Mouse (Mus musculus) myocyte (in vitro differentiated cells): ENCODE measurements around the gene Aim2.

Experiments used
- CEBPB ChIP-seq: IDR thresholded peaks from 2 replicates; pipeline ENCODE4 v1.6.1; 2011; ENCODE audit warnings: mild to moderate bottlenecking, moderate library complexity; ENCODE audit not compliant: poor library complexity, insufficient read depth, severe bottlenecking
- POLR2A ChIP-seq: IDR thresholded peaks from one replicate; pipeline ENCODE4 v1.6.1; 2011; ENCODE audit warnings: low read depth, mild to moderate bottlenecking, control low read depth, moderate library complexity; ENCODE audit not compliant: insufficient read length

DNA sequence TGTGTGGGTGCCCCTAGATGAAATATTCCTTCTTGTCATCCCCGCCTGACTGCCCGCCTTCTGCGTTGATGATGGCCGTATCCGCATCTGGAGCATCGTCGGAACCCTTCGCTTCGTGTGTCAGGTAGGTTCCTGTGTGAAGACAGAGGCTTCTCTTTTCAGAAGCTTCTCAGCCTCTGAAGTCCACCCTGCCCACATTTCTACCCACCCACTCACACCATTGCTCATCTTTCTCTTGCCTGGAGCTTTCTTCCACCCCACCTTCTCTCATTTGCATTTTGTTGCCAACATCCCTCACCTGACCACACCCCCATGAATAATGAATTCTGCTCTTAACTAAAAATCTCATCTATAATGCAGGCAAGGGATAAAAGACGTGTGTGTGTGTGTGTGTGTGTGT, 13.7 kb upstream of the Aim2 start:
- TF ChIP-seq POLR2A = no peak
- TF ChIP-seq CEBPB = no peak
